Mouse (Mus musculus): ENCODE data around the gene Ccn5. TPM values are rescaled to one million over a fixed set of nuclear protein-coding genes. Genes with fewer than 3 reads are reported as not detected.

Ccn5 gene
- polyA plus RNA-seq, 1 experiment from 2014 or later = 0.23 TPM

- Histone ChIP-seq H3K9me3 (ENCODE audit: control insufficient read depth, low read length) (no peaks in the 10 kb centered on the region), H3K4me1 (replicated peaks; ENCODE audit: control insufficient read depth, insufficient read depth, low read length) (0 out of 2 replicates have a peak, but pooled peaks cover 4% of the 10 kb centered on the region), H3K27ac (ENCODE audit: low read depth) (no peak overlapping the region), H3K4me3 (ENCODE audit: low read depth, low read length) (no peak overlapping the region), H3K9ac (ENCODE audit: low read length) (no peak overlapping the region), H3K36me3 (ENCODE audit: control insufficient read depth, insufficient read depth, low read length) (no peaks in the 10 kb centered on the region), H3K4me2 (ENCODE audit: low read length) (peak overlapping the region; percentile 30), H3K27me3 (replicated peaks; ENCODE audit: control insufficient read depth, insufficient read depth, low read length) (no peaks in the 10 kb centered on the region)
- DNase-seq (ENCODE audit: low spot score) (peak; percentile 61), ATAC-seq (replicated peaks; ENCODE audit: low FRiP score, low TSS enrichment, low read depth) (no peak; the same call in 1 of the 2 replicates)
- 17% methylated on average over 11 of the region's 11 CpGs for WGBS
Measured at GRCm38 (mm10) chr2:163823771-163824170, 3.1 kb downstream of the Ccn5 start.

- 84% methylated on average over 1 of the region's 1 CpGs for WGBS
- ATAC-seq (replicated peaks; ENCODE audit: low FRiP score, low TSS enrichment, low read depth) = no peak
- no peak for DNase-seq (ENCODE audit: low spot score)
- H3K4me3 ChIP-seq (ENCODE audit: low read depth, low read length) = no peak overlapping the region
- H3K27me3 ChIP-seq (replicated peaks; ENCODE audit: control insufficient read depth, insufficient read depth, low read length) = no peaks in the 10 kb centered on the region
- 0 out of 2 replicates have a peak, but pooled peaks cover 4% of the 10 kb centered on the region for H3K4me1 ChIP-seq (replicated peaks; ENCODE audit: control insufficient read depth, insufficient read depth, low read length)
- H3K9ac ChIP-seq (ENCODE audit: low read length) = no peak overlapping the region
- H3K4me2 ChIP-seq (ENCODE audit: low read length) = no peak overlapping the region
- H3K36me3 ChIP-seq (ENCODE audit: control insufficient read depth, insufficient read depth, low read length) = no peaks in the 10 kb centered on the region
- H3K27ac ChIP-seq (ENCODE audit: low read depth) = no peak overlapping the region
- H3K9me3 ChIP-seq (ENCODE audit: control insufficient read depth, low read length) = no peaks in the 10 kb centered on the region
Measured at GRCm38 (mm10) chr2:163825861-163826260, 5.2 kb downstream of the Ccn5 start.

GRCm38 (mm10) chr2:163826494-163826893, 5.8 kb downstream of the Ccn5 start:
- 78% methylated on average over 5 of the region's 5 CpGs for WGBS
- no peak overlapping the region for H3K9ac ChIP-seq (ENCODE audit: low read length)
- no peak overlapping the region for H3K27ac ChIP-seq (ENCODE audit: low read depth)
- H3K4me1 ChIP-seq (replicated peaks; ENCODE audit: control insufficient read depth, insufficient read depth, low read length) = 0 out of 2 replicates have a peak, but pooled peaks cover 4% of the 10 kb centered on the region
- H3K9me3 ChIP-seq (ENCODE audit: control insufficient read depth, low read length) = no peaks in the 10 kb centered on the region
- H3K4me3 ChIP-seq (ENCODE audit: low read depth, low read length) = no peak overlapping the region
- H3K27me3 ChIP-seq (replicated peaks; ENCODE audit: control insufficient read depth, insufficient read depth, low read length) = no peaks in the 10 kb centered on the region
- ATAC-seq (replicated peaks; ENCODE audit: low FRiP score, low TSS enrichment, low read depth) (no peak), DNase-seq (ENCODE audit: low spot score) (no peak)
- no peaks in the 10 kb centered on the region for H3K36me3 ChIP-seq (ENCODE audit: control insufficient read depth, insufficient read depth, low read length)
- H3K4me2 ChIP-seq (ENCODE audit: low read length) = no peak overlapping the region

DNA sequence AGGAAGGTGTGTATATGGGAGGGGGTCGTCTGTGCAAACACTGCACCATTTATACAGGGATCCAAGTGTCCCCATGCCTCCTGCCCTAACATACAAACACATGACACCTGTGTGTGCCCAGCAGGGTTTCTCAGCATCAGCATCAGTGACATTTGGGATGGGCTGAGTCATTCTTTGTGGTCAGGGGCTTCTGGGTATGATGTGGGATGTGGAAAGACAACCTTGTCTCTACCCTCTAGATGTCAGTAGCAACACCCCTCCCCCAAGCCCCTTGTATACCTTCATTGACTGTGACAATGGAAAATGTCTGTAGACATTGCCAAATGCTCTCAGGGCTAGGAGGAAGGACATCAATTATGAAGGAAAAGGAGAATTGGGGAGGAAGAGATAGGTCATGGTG, 10.5 kb downstream of the Ccn5 start:
- no peak overlapping the region for H3K27ac ChIP-seq (ENCODE audit: low read depth)
- 52% methylated on average over 1 of the region's 1 CpGs for WGBS

GRCm38 (mm10) chr2:163838043-163838442, 17.4 kb downstream of the Ccn5 start:
- WGBS = 26% methylated on average over 9 of the region's 9 CpGs
- Histone ChIP-seq H3K27ac (ENCODE audit: low read depth) (no peak overlapping the region), H3K4me3 (ENCODE audit: low read depth, low read length) (no peak overlapping the region), H3K9me3 (ENCODE audit: control insufficient read depth, low read length) (no peaks in the 10 kb centered on the region), H3K4me2 (ENCODE audit: low read length) (no peak overlapping the region), H3K36me3 (ENCODE audit: control insufficient read depth, insufficient read depth, low read length) (no peaks in the 10 kb centered on the region), H3K9ac (ENCODE audit: low read length) (no peak overlapping the region), H3K27me3 (replicated peaks; ENCODE audit: control insufficient read depth, insufficient read depth, low read length) (no peaks in the 10 kb centered on the region), H3K4me1 (replicated peaks; ENCODE audit: control insufficient read depth, insufficient read depth, low read length) (no peaks in the 10 kb centered on the region)
- DNase-seq (ENCODE audit: low spot score) (peak; percentile 84), ATAC-seq (replicated peaks; ENCODE audit: low FRiP score, low TSS enrichment, low read depth) (no peak)

More for the DNA sequence above, 10.5 kb downstream of the Ccn5 start:
- H3K4me3 ChIP-seq (ENCODE audit: low read depth, low read length) = no peak overlapping the region
- H3K9me3 ChIP-seq (ENCODE audit: control insufficient read depth, low read length) = no peaks in the 10 kb centered on the region
- no peak overlapping the region for H3K4me2 ChIP-seq (ENCODE audit: low read length)
- DNase-seq (ENCODE audit: low spot score) = no peak
- H3K4me1 ChIP-seq (replicated peaks; ENCODE audit: control insufficient read depth, insufficient read depth, low read length) = no peaks in the 10 kb centered on the region
- no peak overlapping the region for H3K9ac ChIP-seq (ENCODE audit: low read length)
- H3K27me3 ChIP-seq (replicated peaks; ENCODE audit: control insufficient read depth, insufficient read depth, low read length) = no peaks in the 10 kb centered on the region
- H3K36me3 ChIP-seq (ENCODE audit: control insufficient read depth, insufficient read depth, low read length) = no peaks in the 10 kb centered on the region
- ATAC-seq (replicated peaks; ENCODE audit: low FRiP score, low TSS enrichment, low read depth) = no peak

- H3K9me3 ChIP-seq (ENCODE audit: control insufficient read depth, low read length) = no peaks in the 10 kb centered on the region
- no peaks in the 10 kb centered on the region for H3K4me1 ChIP-seq (replicated peaks; ENCODE audit: control insufficient read depth, insufficient read depth, low read length)
- ATAC-seq (replicated peaks; ENCODE audit: low FRiP score, low TSS enrichment, low read depth) (no peak), DNase-seq (ENCODE audit: low spot score) (no peak)
- no peak overlapping the region for H3K4me2 ChIP-seq (ENCODE audit: low read length)
- no peaks in the 10 kb centered on the region for H3K27me3 ChIP-seq (replicated peaks; ENCODE audit: control insufficient read depth, insufficient read depth, low read length)
- no peak overlapping the region for H3K4me3 ChIP-seq (ENCODE audit: low read depth, low read length)
- H3K36me3 ChIP-seq (ENCODE audit: control insufficient read depth, insufficient read depth, low read length) = no peaks in the 10 kb centered on the region
- WGBS = 66% methylated on average over 6 of the region's 6 CpGs
- no peak overlapping the region for H3K27ac ChIP-seq (ENCODE audit: low read depth)
- H3K9ac ChIP-seq (ENCODE audit: low read length) = no peak overlapping the region
Measured at GRCm38 (mm10) chr2:163839519-163839918, 18.9 kb downstream of the Ccn5 start.

GRCm38 (mm10) chr2:163842043-163842442, 21.4 kb downstream of the Ccn5 start:
- DNase-seq (ENCODE audit: low spot score) = no peak
- H3K27ac ChIP-seq (ENCODE audit: low read depth) = no peak overlapping the region
- no peaks in the 10 kb centered on the region for H3K4me1 ChIP-seq (replicated peaks; ENCODE audit: control insufficient read depth, insufficient read depth, low read length)
- no peak overlapping the region for H3K4me2 ChIP-seq (ENCODE audit: low read length)
- no peaks in the 10 kb centered on the region for H3K36me3 ChIP-seq (ENCODE audit: control insufficient read depth, insufficient read depth, low read length)
- no peak overlapping the region for H3K4me3 ChIP-seq (ENCODE audit: low read depth, low read length)
- no peak for ATAC-seq (replicated peaks; ENCODE audit: low FRiP score, low TSS enrichment, low read depth)
- 71% methylated on average over 4 of the region's 4 CpGs for WGBS
- H3K27me3 ChIP-seq (replicated peaks; ENCODE audit: control insufficient read depth, insufficient read depth, low read length) = no peaks in the 10 kb centered on the region
- H3K9ac ChIP-seq (ENCODE audit: low read length) = no peak overlapping the region
- no peaks in the 10 kb centered on the region for H3K9me3 ChIP-seq (ENCODE audit: control insufficient read depth, low read length)

DNA sequence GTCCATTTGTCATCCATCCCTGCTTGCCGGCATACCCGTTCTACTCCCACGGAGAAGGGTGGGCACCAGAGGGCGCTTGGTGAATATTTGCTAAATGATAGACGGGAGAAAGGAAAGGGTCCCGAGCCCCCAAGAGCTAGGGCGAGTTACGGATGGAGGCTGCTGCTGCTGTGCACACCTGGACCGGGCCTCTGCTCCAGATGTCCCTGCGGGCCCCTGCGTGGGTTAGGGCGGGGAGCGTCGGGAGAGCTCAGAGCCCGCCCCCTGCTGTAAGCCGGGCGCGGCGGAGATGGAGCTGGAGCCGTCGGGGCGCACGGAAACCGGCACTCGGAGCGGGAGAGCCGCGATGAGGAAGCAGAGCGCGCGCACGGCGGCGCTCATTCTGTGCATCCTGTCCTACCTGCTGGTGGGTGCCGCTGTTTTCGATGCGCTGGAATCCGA, 32.8 kb downstream of the Ccn5 start, which contains the start of gene Kcnk15:
Gene Kcnk15, plus strand, starts transcription at position 191 of the 441 bp plus-strand sequence.
- peak; percentile 64 for DNase-seq (ENCODE audit: low spot score)
- Histone ChIP-seq H3K9ac (ENCODE audit: low read length) (no peak within 1 kb of the TSS), H3K9me3 (ENCODE audit: control insufficient read depth, low read length) (no peaks in the 10 kb centered on the region), H3K4me3 (ENCODE audit: low read depth, low read length) (peak within 1 kb of the TSS; percentile 10), H3K27ac (ENCODE audit: low read depth) (no peak within 1 kb of the TSS), H3K4me2 (ENCODE audit: low read length) (peak within 1 kb of the TSS; percentile 26), H3K27me3 (replicated peaks; ENCODE audit: control insufficient read depth, insufficient read depth, low read length) (peaks cover 80% of the 10 kb centered on the region), H3K4me1 (replicated peaks; ENCODE audit: control insufficient read depth, insufficient read depth, low read length) (peaks cover 4% of the 10 kb centered on the region), H3K36me3 (ENCODE audit: control insufficient read depth, insufficient read depth, low read length) (no peaks in the 10 kb centered on the region)
- no peak for ATAC-seq (replicated peaks; ENCODE audit: low FRiP score, low TSS enrichment, low read depth)
- 2% methylated on average over 32 of the region's 38 CpGs for WGBS

GRCm38 (mm10) chr2:163857233-163857632, 36.6 kb downstream of the Ccn5 start:
- DNase-seq (ENCODE audit: low spot score) (no peak), ATAC-seq (replicated peaks; ENCODE audit: low FRiP score, low TSS enrichment, low read depth) (no peak)
- peaks cover 63% of the 10 kb centered on the region for H3K27me3 ChIP-seq (replicated peaks; ENCODE audit: control insufficient read depth, insufficient read depth, low read length)
- H3K9ac ChIP-seq (ENCODE audit: low read length) = no peak overlapping the region
- 71% methylated on average over 6 of the region's 6 CpGs for WGBS
- H3K4me1 ChIP-seq (replicated peaks; ENCODE audit: control insufficient read depth, insufficient read depth, low read length) = peaks cover 7% of the 10 kb centered on the region
- no peaks in the 10 kb centered on the region for H3K36me3 ChIP-seq (ENCODE audit: control insufficient read depth, insufficient read depth, low read length)
- H3K27ac ChIP-seq (ENCODE audit: low read depth) = no peak overlapping the region
- no peak overlapping the region for H3K4me2 ChIP-seq (ENCODE audit: low read length)
- H3K4me3 ChIP-seq (ENCODE audit: low read depth, low read length) = no peak overlapping the region
- no peaks in the 10 kb centered on the region for H3K9me3 ChIP-seq (ENCODE audit: control insufficient read depth, low read length)

All from intestine, embryonic 14.5 days (tissue).